Mouse (Mus musculus) MN1 (cell line): ENCODE results near the gene R3hdml.
A peak's percentile ranks its signal among the peaks of the same experiment; 100 is the strongest.

Experiments
- DNase-seq: peaks from one replicate; pipeline ENCODE4 v3.0.0-alpha.2; 2016; ENCODE audit warnings: low spot score

R3hdml gene

GRCm38 (mm10) chr2:163472466-163472851, 19.7 kb upstream of the R3hdml start, which contains the start of gene Fitm2:
Fitm2 (minus strand) TSS chr2:163472629.
- DNase-seq, result peak; percentile 97

DNA sequence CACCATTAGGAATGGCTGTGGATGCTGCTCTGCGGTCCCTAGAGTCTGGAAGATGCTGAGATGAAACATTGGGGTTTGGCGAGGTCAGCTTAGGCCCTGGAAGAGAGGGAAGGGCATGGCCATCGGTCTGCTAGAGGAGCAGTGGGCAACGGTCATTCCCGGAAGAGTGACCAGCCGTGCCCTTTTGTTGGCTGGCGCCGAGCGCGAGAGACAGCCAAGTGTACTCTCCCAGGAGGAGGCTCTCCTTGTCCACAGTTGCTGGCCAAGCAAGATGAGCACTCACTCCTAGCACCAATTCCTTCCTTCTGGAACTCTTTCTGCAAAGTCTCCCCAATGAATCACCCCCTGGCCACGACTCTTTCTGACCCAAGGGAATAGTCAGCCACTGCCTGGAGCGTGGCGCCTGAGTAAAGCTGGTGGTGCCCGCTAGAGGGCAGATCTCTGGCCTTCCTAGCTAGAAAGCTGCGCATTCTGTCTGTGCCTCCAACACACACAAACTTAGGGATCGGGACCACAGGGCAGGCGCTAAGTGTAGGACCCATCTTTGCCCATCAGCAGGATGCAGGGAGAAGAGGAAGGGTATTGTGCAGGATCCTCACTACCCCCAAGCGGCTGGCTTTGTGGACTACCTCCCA, 11.8 kb upstream of the R3hdml start:
- DNase-seq, result no peak

- no peak for DNase-seq
Observed at GRCm38 (mm10) chr2:163481539-163482029, 10.5 kb upstream of the R3hdml start.

DNA sequence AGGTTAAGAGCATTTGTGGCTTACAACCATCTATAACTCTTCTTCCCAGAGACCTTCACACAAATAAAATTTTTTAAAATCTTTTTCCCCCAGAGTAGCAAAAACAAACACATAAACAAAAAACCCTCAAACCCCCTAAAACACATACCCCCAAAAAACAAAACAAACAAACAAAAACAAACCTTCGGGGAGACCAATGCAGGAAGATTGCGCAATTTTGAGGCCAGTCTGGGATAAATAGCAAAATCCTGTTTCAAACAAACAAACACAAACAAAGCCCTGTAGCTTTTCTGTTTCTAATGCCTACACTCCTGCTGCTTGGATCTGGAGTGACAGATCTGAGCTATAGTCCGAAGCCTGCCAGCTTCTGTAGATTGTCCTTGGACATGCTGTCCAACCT, 4.8 kb upstream of the R3hdml start:
- no peak for DNase-seq

DNA sequence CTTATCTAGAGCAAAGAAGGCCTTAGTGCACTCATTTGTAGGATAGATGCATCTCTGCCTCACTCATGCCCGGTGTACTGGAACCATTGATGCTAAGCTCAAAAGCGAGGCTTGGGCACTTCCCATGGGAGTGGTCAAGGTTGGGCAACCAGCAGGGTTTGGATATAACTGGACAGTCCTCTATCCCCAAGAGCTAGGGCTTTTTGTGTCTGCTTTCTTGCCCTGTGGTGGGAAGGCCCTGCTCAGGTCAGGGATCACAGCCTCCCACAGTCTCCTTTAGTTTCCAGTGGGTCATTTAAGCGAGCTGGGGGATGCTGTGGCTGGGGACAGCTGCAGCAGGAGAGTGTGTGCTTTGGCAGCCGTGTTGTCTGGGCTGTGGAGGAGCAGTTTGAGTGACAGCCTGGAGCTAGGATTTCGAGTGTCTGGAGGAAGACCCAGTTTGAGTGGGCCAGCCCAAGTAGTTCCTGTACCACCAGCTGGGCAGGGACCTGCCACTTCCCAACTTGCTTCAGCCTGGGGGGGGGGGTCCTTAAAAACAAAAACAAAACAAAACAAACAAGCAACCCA, 2.3 kb upstream of the R3hdml start:
- DNase-seq, result no peak

- no peak for DNase-seq
Observed at GRCm38 (mm10) chr2:163490656-163491055, 1.5 kb upstream of the R3hdml start.

- DNase-seq, result no peak
Observed at GRCm38 (mm10) chr2:163491351-163491750, 767 bp upstream of the R3hdml start.

GRCm38 (mm10) chr2:163493031-163493430, 913 bp downstream of the R3hdml start:
- DNase-seq, result no peak

- DNase-seq, result peak; percentile 66
Observed at GRCm38 (mm10) chr2:163493976-163494375, 1.9 kb downstream of the R3hdml start.

GRCm38 (mm10) chr2:163494456-163494855, 2.3 kb downstream of the R3hdml start:
- DNase-seq, result no peak

GRCm38 (mm10) chr2:163502219-163502618, 10.1 kb downstream of the R3hdml start:
- peak; percentile 61 for DNase-seq

GRCm38 (mm10) chr2:163503191-163503590, 11.1 kb downstream of the R3hdml start:
- no peak for DNase-seq

GRCm38 (mm10) chr2:163506300-163507004, 14.3 kb downstream of the R3hdml start, which contains the start of gene Hnf4a:
Hnf4a (plus strand) TSS chr2:163506808.
- DNase-seq, result no peak

GRCm38 (mm10) chr2:163525761-163526243, 33.7 kb downstream of the R3hdml start:
- DNase-seq, result peak; percentile 41

DNA sequence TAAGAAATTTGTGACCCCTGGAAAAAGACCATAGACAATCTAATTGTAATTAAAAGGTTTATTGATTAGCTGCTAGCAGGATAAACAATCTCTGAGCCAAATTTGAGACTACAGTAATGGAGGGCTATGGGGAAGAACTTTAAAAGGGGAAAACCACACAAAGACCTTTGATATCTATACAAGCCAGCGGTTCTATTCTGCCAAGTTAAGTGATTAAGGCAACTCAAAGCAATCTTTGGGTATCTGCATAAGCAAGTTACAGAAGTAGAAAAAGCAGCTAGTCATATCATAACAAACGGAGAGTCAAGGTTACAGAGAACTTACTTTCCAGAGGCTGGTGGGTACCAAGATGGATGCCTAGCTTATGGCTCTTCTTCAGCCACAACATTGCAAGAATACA, 35.4 kb downstream of the R3hdml start:
- DNase-seq, result no peak

GRCm38 (mm10) chr2:163530418-163530817, 38.3 kb downstream of the R3hdml start:
- no peak for DNase-seq

DNA sequence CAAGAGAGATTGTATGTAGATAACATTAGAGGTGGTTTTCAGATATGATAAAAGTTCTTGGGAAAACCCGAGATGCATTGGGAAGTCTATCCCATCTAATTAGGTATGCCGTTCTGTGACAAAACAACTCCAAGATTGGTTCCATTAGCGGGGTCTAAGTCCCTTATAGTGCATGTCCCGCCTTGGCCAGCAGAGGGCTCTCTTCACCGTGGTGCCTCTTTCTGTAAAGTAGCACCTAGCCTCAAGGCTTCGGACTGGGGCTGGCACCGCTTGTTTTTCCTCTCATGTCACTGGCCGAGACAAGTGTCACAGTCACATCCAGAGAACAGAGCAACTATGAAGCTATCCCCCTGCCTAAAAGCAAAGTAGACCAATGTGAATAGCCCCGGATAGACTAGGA, 39.8 kb downstream of the R3hdml start:
- DNase-seq, result peak; percentile 84

- DNase-seq, result no peak
Observed at GRCm38 (mm10) chr2:163533226-163533625, 41.1 kb downstream of the R3hdml start.

- DNase-seq, result peak; percentile 88
Observed at GRCm38 (mm10) chr2:163534958-163535524, 42.9 kb downstream of the R3hdml start.

- no peak for DNase-seq
Observed at GRCm38 (mm10) chr2:163537443-163537842, 45.3 kb downstream of the R3hdml start.

- DNase-seq, result no peak
Observed at GRCm38 (mm10) chr2:163538410-163538809, 46.3 kb downstream of the R3hdml start.

- no peak for DNase-seq
Observed at GRCm38 (mm10) chr2:163539321-163540040, 47.4 kb downstream of the R3hdml start.
